Mouse (Mus musculus): ENCODE results near the gene Stk40.

The Stk40 gene

DNA sequence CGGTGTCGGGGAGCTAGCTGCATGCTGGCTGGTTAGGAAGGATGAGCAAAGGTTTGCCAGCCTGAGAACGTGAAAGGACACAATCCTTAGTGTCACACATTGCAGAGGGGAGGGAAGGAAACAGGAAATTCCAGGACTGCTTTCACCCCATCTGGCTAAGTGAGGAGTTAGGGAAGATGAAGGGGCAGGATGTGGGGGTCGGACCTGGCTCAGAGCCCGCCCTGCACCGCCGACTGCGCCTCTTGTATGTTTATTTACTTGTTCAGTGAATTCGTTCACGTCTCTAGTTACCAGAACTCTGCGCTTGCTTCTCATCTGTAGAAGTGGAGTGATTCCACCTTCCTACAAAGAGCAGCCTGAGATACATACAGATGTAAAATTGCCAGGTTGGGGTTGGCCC is 26.7 kb downstream of the Stk40 start:
- no peak for DNase-seq

DNA sequence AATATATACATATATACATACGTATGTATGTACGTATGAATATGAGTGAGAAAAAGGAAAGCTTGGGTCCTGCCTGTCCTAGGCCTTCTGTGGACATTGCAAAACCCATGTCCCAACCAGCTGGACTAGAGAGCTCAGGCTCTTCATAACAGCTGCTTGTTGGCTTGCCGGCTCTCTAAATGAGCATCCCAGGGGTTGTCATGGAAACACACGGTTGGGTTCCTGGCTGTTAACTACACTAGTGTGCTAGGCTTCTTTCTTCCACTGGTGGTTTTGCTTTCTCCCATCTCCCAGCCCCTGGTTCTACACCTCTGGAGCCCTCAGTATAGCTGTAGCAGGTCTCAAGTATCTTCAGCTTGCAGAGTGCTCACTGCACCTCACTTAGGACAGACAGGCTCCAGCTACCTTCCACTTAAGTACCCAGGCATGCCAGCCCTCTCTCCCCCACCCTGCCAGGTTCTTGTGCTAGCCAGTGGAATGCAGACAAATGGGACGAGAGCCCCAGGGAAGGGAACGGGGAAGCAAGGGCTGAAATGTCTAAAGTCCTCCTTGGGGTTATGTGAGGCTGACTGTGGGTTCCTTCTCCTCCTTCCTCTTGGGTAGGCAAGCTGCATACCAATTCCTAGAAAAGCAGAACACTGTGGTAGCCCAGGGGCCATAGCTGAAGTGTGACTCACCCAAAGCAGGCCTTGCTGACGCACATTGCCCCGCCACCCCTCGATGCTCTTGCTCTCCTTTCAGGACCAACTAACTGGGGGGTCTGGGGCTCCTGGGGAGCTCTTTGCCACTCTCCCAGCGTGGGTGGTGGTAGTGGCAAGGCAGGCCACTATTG is 27.7 kb downstream of the Stk40 start:
- no peak for DNase-seq

DNA sequence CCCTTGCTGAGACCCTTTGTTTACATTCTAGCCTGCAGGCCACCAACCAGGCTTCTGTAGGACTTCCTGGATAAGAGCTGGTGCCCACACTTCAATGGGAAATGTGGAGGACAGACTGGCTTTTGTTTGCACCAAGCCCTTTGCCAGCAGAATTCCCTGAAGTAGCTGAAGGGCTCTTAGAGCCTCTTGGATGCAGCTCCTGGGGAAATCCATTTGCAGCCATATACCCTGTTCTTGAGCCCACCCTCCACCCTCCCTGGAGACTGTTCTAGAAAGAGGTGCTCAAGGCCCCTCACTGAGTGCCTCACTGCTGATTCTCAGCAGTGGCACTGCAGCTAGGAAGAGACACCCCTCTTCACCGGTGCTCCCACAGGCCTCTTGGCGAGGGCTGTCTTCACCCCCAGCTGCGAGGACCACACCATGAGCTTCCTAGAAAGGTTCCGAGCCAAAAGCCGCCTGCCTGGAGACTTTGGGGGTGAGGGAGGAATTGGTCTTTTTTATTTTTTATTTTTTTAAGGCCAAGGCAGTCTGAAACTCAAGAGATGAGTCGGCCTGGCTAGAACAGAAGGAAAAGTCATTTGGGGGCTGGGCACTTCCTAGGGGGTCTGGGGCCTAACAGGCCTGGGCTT is 29.0 kb downstream of the Stk40 start:
- DNase-seq, result no peak

DNA sequence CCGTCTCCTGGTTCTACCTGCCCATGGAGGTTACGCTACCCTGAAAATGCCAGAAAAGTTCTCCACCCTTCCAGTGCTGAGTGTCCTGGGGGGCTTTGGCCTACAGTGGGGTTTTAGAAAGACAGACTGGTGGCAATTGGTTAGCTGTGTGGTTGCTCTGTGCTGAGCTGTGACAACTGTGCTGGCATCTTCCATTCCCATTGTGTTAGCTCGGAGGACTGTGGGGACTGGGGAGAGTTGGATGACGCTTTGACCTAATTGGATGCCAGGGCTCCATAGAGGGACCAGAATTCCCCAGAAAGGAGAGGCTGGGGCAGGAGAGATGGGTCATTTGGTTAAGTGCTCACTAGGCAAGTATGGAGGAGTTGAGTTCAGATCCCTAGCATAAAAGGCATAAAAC is 30.5 kb downstream of the Stk40 start:
- peak; percentile 23 for DNase-seq

DNA sequence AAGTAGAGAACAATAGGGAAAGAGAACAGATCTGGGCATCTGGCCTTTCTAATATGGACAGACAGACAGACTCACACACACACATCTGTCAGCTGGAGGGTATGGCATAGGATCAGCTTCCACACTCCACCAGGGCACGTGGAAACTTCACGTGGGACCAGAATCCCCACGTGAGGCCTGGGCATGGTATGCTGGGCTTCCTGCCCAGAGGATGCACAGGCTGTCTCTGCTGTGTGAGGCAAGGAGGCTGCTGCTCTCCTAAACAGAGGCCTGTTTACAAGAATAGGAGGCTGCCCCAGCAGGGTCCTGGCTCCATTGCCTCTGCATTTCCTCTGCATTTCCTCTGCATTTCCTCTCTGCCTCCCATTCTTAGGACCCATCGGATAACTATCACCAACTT is 30.9 kb downstream of the Stk40 start:
- peak; percentile 55 for DNase-seq

DNA sequence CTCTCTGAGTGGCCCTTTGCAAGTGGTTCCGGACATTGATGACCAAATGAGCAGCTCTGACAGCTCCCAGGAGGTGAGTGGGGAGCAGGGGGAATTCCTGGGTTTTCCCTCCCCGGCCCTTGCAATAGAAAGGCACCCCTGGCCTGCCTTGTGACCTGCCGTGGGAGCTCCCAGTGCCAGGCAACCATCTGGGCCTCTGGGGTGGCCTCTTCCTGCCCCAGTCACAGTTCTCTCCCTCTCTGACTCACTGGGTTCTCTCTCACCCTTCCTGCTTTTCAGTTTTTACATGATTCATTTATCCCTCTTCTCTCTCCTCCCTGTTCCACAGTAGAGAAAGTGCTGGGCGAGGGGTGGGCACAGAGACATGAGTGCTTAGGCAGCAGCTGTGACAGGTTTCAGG is 34.0 kb downstream of the Stk40 start:
- no peak for DNase-seq

DNA sequence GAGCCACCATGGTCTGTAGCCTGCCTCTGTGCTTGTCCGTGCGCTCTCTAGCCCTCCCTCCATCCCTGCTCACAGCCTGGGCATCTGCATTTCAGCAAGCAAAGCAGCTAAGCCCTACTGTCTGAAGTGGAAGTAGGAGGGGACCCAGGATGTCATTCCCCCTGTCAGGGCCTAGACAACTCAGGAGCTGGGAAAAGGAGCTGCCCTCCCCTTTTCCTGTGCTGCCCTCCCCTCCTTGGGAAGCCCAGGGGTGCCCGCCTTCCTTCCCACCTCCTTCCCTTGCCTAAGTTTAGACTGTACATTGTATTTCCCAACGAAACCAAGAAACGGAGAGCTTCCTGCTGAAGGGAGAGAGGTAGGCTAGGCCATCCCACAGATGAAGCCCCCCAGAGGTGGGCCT is 37.3 kb downstream of the Stk40 start:
- no peak for DNase-seq

DNA sequence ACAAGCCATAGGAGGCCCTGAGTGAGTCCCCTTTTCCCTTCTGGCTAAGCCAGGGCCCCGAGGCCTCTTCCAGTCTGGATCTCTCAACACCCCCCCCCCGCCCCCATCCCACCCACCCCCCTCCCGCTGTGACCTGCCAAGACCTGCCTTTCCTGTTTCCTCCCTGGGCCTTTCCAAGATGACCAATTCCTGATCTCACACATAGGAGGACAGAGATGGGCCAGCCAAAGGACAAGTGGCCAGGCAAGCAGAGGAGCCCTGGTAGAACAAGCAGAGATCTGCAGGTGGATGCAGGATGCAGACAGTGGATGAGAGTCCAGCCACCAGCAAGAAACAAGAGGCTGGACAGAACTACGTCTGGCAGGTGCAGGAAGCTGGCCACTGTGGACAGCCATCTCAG is 41.6 kb downstream of the Stk40 start:
- DNase-seq, result no peak

DNA sequence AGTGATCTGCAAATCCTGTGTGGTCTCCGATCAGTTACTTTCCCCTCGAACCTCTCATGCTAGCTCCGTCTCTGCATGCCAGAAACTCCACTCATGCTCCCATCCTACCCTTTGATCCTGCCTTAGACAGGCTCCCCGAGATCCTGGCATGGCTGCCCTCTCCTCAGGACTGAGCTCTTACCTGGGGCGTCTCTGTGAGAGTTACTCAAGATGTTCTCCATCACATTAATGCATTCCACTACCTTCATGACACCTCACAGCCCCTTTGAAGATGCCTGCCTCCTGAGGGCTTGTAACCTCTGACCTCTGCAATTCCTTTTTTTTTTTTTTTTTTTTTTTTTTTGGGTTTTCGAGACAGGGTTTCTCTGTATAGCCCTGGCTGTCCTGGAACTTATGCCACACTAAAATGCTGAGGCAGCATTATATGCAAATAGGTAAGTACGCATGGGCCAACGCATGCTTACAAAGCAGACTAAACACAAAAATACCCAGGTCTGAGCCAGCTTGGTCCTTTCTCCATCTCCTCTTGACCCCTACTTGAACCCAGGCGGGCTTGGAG is 43.3 kb downstream of the Stk40 start:
- DNase-seq, result no peak

DNA sequence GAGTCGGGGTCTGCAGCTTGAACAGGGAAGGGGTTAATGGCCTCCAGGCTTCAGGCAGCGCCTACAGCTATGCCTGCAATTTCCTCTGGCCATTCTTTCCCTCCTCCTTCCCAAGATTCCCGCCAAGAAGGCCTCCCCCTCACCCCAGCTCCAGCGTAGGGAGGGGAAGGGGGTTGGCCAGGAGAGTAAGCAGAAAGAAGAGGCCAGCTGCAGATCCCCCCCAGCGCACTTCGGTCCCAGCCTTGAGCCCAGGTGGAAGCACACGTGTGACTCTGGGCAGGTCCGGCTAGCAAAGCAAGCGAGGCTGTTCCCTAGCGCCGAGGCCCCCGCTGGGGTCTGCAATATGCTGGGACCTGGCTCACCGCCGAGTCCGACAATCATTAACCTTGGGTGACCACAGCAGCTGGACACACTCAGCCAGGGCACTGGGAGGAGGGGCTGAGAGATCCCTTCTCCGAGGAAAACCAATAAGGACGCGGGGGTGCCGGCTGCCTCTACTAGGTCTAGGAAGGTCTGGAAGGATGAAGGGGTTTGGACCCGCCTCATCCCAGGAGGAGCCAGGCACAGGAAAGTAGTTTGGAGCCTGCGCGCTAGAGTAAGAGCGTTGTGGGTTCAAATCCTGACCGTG is 43.9 kb downstream of the Stk40 start, which contains the start of gene Eva1b:
Eva1b (plus strand) TSS at position 212 of the 628 bp plus-strand sequence.
- DNase-seq, result no peak

DNA sequence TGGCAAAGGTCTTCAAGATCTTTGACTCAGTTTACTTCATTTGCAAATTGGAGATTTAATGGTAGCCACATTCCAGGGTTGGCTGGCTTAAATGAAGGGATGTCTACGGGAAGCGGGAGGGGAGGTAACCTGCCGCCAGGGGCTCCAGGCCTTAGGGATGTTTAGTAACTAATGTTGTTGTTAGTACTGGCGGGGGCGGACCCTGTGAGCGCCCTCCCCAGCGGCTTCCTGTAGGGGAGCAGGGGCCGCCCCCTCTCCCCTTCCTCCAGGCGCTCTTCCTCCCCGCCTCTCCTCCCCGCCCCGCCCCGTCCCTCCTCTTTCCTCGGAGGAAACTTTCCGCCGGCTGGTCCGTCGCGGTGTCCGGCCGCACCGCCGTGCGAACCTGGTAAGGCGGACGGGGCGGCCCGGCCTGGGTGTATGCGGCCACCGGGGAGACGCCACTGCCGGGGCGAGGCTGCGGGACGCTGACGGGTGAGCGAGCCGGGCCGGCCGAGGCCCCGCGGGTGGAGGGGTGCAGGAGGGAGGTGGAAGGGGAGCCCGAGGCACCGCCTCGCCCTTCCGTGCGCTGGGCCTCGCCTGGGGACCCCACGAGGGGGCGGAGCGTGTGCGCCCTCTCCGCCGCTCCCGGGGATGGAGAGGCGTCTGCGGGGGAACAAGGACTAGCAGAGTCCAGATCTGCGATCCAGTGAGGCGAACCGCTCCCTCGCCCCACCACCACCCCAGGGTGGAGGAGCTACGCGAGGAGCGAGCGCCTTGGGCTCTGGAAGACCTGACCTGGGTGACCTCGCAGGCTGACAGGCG is 44.6 kb downstream of the Stk40 start:
- DNase-seq, result no peak

DNA sequence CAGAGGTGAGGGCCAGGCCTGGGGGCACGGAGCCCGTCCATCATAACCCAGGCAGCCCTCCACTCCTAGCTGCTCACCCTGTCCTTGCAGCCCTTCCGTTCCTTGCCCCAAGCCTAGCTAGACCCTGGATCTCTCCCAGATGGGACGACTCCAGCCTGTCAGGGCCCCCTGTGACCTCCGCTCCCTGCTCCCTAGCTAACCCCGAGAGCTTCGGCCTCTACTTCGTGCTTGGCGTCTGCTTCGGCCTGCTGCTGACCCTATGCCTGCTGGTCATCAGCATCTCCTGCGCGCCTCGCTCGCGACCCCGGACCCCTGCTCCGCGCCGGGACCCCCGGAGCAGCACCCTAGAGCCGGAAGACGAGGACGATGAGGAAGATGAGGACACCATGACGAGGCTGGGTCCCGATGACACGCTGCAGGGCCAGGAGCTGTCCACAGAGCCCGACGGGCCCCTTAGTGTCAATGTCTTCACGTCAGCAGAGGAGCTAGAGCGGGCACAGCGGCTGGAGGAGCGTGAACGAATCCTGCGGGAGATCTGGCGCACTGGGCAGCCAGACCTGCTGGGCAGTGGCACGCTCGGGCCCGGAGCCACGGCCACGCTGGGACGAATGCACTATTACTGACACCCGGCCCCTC is 45.4 kb downstream of the Stk40 start:
- DNase-seq, result no peak

DNA sequence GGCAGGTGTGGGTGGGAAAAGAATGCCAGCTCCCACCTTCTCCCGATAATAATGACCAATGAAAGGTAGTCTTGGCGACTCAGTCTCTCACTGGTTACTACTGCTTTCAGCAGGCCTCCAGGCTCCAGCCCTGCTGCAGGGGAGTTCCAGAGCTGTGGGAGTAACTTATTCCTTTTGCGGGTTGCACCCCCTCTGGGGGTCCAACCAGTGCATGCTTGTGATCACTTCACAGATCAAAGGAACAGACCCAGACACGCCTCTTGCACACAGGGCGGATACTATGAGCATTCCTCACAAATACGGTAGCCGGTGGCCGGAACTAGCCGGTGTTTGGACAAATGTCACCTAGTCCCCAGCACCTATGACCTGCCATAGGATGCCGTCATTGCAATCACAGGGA is 46.0 kb downstream of the Stk40 start:
- no peak for DNase-seq

DNA sequence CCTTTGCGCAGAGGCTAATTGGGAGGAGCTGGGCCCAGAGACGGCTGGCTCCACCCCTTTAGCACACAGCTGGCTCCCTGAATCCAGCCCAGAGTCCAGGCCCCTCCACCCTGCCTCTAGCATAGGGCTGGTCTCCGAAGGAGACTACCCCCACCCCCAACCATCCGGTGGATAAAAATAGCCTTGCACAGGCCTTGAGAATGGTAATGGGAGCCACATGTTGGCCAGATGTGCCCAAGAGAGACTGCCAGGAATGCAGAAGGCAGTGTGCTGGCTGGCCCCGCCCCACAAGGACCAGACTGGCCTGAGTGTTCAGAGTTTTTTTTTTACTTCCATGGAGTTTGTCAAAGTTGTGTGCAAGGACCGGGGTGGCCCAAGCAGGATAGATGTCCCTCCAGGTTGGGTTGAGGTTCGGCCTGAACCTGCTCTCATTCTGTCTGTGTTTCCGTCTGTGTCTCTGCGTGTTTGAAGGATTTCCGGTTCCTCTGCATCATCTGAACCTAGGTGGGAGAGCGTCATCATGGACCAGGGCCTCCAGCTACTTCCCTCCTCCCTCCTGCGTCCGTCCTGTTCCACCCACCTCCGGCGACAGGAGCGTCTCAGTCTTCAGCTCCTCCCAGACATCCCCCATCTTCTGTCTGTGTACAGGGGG is 46.7 kb downstream of the Stk40 start:
- DNase-seq, result no peak

DNA sequence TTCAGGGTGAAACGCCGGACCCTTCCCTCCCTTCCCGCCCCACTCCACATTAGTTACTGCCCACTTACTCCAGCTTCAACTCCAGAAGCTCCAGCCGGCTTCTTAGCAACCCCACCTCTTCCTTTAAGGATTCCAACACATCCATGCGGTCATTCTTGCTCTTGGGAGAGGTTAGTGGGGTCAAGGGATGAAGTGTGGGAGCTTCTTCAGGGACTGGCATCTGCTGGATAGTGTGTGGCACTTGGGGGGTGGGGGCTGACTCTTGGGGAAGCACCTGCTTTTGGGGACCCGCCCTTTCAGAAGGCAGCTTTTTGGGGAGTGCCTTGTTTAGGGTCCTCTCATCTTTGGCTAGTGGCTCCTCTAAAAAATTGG is 47.2 kb downstream of the Stk40 start:
- DNase-seq, result no peak

DNA sequence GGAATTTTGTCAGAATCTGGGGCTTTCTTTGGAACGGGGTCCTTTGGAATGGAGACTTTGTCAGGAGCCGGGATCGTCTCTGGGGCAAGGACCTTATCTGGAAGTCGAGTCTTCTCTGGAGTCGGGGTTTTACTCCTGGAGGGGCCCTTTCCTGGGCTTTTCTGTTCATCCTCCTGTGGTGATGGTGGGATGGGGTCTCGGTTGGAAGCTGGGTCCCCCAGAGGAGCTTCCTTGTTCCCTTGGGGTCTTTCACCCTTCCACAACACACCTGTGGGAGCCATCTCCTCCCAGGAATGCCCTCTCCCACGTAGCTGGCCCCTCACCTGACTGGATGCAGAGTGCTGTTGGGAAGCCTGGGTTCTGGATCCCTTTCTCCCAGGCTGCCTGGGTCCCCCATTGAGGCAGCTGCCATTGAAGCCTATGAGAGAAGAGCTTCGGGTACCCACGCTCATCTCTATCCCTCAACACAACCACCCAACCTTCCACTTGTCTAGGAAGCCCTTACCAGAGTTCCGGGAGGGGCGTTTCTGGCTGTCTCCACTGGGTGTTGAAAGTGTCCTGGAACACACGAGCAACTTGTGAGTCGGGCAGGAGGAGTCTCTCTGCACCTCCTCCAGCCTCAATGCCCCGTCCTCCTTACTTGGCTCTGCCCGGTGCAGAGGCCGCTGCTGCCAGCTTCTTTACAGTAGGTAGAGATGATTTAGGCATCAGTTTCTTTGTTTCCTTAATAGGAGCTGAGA is 48.1 kb downstream of the Stk40 start:
- DNase-seq, result no peak

DNA sequence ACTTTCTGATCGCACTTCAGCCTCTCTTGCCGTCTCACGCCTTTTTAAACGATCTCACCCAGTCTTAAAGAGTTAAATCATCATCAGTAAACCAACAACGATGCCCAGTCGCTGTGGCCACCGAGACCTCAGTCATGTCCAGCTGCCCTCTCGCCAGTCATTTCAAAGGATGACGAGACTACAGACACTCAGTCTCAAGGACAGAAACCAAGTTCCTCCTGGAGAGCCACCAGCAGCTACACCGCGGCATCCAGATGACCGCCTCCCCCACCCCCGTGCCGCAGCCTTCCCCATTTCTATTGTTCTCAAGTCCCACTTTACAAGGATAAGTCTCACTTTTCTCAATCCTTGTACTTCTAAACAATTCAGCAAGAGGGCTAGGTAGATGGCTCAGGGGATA is 49.1 kb downstream of the Stk40 start:
- DNase-seq, result no peak

DNA sequence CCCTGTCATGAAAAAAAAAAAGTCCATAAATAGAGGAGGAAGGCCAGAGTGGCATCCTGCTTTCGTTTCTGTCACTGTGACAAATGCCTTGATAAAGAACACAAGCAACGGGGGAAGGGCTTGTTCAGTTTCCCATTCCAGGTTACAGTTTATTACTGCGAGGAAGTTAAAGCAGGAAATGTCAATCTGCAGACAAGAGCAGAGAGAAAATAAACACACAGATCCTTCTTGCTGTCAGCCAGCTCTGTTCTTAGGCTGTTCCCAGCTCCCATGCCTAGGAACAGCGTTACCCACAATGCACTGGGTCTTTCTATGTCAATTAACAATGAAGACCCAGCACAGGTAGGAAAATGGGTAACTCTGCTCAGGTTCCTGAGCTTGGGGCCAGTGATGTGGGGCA is 51.4 kb downstream of the Stk40 start:
- DNase-seq, result no peak

DNA sequence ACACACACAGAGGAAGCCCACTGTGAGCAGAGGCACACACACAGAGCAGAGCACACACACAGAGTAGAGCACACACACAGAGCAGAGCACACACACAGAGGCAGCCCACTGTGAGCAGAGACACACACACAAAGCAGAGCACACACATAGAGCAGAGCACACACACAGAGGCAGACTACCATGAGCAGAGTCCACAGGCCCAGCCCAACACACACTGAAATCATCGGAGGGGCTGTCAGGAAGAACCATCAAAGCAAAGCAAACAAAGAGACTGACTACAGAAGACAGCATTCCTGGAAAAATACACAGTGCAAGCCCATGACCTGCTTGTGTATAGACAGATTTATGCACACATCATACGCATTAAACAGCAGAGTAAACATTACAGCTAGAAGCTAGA is 52.1 kb downstream of the Stk40 start:
- DNase-seq, result no peak

DNA sequence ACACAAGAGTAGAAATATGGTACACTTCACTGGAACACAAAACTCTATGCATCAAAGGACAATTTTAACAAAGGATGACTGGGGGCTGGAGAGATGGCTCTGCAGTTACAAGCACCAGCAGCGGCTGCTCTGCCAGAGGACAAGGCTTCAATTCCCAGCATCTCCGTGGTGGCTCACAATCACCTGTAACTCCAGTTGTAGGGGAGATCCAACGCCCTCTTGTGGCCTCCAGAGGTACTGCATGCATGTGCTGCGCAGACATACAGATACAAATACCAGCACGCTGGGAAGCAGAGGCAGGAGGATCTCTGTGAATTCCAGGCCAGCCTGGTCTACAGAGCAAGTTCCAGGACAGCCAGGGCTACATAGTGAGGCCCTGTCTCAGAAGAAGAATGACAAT is 52.9 kb downstream of the Stk40 start:
- DNase-seq, result no peak

DNA sequence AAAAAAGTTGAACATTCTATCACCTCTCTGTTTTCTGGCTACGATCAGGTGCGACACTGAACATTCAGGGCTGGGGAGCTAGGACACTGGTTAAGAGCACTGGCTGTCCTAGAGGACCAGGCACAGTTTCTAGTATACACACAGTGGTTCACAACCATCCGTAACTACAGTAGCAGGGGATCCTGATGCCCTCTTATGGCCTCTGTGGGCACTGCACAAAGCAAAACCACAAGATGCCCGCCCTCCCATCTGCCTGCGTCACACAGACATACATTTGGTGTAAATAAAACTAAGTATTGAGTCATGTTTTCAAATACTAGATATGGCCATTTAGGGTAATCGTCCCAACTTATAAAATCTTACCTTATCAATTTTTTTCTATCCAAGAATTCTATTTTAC is 53.8 kb downstream of the Stk40 start:
- DNase-seq, result no peak
